Mouse (Mus musculus) cortical plate, adult 2 months (tissue): ENCODE measurements at regions not wholly inside any gene's neighbourhood (a gene's known extent, or its start where the extent isn't known, plus 50 kb on each side); places are given as distances from the start of the nearest gene placed in this dataset.

Experiments
- H3K27ac ChIP-seq: fragments of 200-500 bp; 2 replicates; pipeline ENCODE4 v1.5.1; 2012; ENCODE audit warnings: low read length, control low read depth, inconsistent platforms; ENCODE audit not compliant: insufficient read depth
- H3K4me1 ChIP-seq: fragments of 200-500 bp; 2 replicates; pipeline ENCODE4 v1.6.1; 2011; ENCODE audit warnings: low read length; ENCODE audit not compliant: control insufficient read depth, insufficient read depth
- H3K4me3 ChIP-seq: fragments of 200-500 bp; 2 replicates; pipeline ENCODE4 v1.5.1; 2011; ENCODE audit warnings: mild to moderate bottlenecking, low read length, control low read depth; ENCODE audit not compliant: insufficient read depth
- CTCF ChIP-seq: fragments of 200-500 bp; IDR thresholded peaks from 2 replicates; pipeline ENCODE4 v1.5.1; 2011; ENCODE audit warnings: mild to moderate bottlenecking, control low read depth, low read length; ENCODE audit not compliant: insufficient read depth; ENCODE audit errors: extremely low read depth
- POLR2A ChIP-seq: fragments of 200-500 bp; IDR thresholded peaks from 2 replicates; pipeline ENCODE4 v1.6.1; 2011; ENCODE audit warnings: mild to moderate bottlenecking, low read length, control low read depth; ENCODE audit not compliant: insufficient read depth; ENCODE audit errors: extremely low read depth

- Histone ChIP-seq H3K27ac (no peak overlapping the region; the same call in 1 of the 2 replicates), H3K4me1 (no peaks in the 10 kb centered on the region), H3K4me3 (no peak overlapping the region)
- TF ChIP-seq POLR2A (no peak), CTCF (no peak)
Observed at GRCm38 (mm10) chr10:12302396-12302795, 566.8 kb downstream of the Utrn start.

- Histone ChIP-seq H3K4me3 (no peak overlapping the region), H3K27ac (no peak overlapping the region), H3K4me1 (no peaks in the 10 kb centered on the region)
- no peak for TF ChIP-seq CTCF
- TF ChIP-seq POLR2A = no peak
Observed at GRCm38 (mm10) chr10:12320311-12320710, 548.9 kb downstream of the Utrn start.
